Mouse (Mus musculus): ENCODE data around the gene Sec13.
A peak's percentile ranks its signal among the peaks of the same experiment; 100 is the strongest.
"Not testable (repeated sequence)": the region's sequence is repeated elsewhere in the genome, so short reads cannot be mapped to it uniquely, and the experiment has no call there.

Gene Sec13

DNA sequence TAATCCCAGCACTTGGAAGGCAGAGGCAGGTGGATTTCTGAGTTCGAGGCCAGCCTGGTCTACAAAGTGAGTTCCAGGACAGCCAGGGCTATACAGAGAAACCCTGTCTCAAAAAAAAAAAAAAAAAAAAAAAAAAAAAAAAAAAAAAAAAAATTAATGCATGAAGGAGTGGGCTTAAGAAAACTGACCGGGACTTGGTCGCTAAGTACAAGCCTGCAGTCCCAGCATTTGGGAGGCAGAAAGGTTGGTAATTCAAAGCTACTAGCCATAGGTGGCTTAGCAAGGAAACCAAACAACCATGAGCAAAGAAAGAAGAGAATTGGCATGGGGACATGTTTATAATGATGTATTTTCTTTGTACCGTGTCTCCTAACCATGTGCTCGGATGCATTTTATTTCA, 27.2 kb downstream of the Sec13 start:
- ATAC-seq (ENCODE audit: insufficient number of reproducible peaks, low FRiP score, low TSS enrichment), result not testable (repeated sequence)

DNA sequence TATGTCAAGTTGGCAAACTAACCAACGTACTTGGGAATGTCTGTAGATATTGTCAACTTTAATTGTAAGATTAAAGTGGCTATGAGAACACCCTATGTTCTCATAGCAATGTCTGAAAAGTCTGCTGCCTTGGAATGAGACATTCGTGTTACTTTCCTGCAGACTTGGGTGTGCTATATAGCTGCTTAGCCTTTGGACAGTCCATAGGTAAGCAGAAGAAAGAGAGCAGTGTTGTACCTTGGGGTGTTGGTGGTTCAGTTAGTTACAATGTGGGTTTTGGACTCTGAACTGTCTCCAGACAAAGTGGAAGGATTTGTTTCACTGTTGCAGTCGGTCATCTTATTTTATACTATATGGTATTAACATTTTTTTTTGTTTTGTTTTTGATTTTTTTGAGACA, 27.8 kb downstream of the Sec13 start:
- ATAC-seq (ENCODE audit: insufficient number of reproducible peaks, low FRiP score, low TSS enrichment), result no peak

DNA sequence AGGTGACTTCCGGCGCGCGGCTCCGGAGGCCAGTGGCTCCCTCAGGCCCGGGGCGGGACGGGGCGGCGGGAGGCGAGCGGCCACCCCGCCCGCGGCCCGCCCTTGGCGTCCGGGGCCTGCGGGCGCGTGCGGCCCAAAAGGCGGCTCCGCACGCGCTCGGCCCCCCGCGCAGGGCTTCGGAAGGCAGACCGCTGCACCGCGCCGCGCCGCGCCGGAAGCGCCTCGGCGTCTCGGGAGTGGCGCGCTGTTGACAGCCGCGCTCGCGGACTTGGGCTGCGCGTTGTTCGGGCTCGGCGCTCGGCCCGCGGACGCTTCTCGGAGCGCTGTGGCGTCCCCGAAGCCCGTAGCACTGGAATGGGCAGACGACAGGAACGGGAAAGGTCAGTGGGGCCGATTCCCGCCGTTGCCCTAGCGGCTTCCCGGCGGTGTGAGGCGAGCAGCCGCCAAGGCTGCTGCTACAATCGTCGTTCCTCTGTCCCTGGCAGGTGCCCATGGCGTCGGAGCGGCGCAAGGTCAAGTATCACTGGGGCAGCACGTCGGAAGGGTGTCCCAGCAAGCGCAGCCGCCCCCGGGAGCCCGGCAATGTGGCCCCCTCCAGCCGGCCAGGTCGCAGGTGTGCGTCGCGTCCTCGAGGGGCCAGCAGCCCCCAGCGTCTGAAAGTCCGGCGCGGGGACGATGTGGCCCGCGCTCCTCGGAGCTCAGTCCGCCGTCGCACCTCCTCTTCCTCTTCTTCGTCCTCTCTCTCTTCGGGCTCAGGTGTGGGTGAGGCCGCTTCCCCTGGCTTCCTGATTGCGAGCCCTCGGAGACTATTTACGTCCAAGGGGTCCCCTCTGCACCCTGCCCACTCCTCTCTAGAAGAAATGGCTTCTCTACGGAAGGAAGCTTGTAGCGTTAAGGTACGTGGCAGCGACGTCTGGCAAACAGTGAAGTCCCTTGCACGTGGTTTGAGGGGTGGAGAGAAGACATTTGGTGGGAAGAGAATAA, 43.0 kb downstream of the Sec13 start:
- ATAC-seq (ENCODE audit: insufficient number of reproducible peaks, low FRiP score, low TSS enrichment), result peak; percentile 38; the same call in 1 of the 2 replicates

DNA sequence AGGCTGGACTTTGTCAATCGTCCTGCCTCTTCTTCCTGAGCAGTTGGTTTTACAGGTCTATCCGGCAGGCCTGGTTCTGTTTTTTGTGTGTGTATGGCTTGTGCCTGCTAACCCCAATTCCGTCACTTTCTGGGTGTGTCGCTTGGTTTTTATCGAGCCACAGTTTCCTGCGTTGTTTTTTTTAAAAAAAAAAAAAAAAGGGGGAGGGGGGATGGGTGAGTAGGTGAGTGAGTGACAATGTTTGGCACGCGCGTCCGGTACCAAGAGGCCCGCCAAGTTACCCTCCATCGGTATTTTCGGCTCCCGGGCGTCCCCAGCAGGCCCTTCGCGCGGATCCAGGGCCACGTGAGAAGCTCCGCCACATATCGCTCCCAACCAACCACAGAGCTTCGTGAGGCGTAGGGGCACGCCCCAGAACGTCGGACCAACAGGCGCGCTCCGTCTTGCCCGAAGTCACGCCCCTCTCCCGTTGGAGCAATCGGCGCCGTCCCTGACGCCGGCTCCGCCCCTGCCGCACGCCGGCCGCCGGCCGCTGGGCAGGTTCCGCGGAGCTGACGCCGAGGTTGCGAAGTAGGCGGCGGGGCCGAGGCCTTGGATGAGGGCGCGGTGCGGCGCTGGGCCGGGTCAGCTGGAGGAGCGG, 43.8 kb downstream of the Sec13 start, which contains the start of gene Tatdn2:
TSS of gene Tatdn2 (plus strand) at position 469 of the 640 bp plus-strand sequence.
- ATAC-seq (ENCODE audit: insufficient number of reproducible peaks, low FRiP score, low TSS enrichment), result peak; percentile 98

DNA sequence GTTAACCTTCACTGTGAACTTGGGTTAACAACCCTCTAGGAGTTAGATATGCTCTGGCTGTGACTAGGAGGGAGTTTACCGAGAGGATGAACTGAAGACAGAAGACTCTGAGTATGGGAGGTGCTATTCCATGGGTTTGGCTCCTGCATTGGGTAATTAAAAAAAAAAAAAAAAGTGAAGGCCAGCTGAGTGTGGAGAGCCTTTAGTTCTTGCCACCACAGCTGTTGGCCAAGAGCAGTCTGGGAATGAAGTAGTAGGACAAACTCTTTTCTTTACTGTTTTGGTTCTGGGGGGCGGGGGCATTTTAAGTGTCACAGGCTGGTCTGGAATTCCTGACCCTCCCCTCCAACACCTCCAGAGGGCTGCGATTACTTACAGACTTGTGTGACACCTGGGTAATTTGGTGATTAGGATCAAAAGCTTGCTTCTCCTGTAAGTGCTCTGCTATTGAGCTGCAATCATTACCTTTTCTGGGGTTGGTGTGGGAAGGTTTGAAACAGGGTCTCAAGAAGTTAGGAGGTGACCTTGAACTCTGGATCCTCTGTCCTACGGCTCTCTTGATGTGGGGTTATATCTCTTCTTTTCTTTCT, 44.7 kb downstream of the Sec13 start:
- no peak for ATAC-seq (ENCODE audit: insufficient number of reproducible peaks, low FRiP score, low TSS enrichment)

DNA sequence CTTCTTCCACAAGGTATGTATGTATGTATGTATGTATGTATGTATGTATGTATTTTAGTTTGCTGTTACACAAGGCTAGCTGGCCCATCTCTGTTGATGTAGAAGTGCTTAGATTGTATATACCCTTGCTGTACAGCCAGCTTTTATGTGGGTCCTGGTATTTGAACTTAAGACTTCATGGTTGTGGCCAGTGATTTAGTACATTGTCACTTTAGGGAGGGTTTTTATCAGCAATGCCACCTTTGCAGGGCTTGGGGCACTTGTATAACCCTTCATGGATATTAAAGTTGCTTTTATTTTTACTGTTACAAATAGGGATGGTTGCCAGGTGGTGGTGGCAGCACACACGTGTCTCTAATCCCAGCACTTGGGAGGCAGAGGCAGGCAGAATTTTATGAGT, 45.3 kb downstream of the Sec13 start:
- no peak for ATAC-seq (ENCODE audit: insufficient number of reproducible peaks, low FRiP score, low TSS enrichment)

DNA sequence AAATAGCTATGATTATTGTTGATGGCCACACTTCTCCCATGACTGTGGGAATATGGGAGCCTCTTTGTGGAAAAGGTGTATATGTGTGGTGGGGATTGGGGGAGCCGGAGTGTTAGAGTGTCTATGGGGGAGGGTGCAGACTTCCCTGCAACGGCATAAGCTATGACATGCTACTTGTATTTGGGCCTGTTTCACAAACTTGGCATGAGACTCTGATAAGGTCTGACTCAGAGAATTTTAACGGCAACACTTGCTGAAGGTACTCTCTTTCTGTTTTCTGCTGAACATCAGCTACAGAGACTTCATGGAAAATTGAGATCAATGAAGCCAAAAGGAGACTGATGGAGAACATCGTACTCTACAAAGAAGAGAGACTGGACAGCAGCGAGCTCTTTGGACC, 47.2 kb downstream of the Sec13 start:
- no peak for ATAC-seq (ENCODE audit: insufficient number of reproducible peaks, low FRiP score, low TSS enrichment)

DNA sequence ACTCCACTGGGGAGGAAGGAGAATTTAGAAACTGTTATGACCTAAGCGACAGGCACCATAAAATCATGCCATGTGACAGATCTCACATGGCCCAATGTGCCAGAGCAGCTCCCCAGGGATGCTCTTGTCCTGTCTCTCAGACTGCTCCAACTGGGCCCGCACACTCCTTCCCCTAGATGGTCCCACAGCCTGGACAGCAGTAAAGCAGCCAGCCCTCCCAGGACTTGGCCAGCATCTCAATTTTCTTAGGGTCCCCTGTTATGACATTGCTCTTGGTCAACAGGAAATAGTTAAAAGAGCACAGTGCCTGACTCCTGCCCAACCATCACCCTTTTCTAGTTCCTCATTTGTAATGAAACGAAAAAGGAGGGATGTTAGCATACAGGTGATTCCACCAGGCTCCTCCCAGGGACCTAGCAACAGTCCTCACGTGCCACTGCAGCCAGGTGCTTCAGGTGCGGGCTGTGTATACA, 47.8 kb downstream of the Sec13 start:
- no peak for ATAC-seq (ENCODE audit: insufficient number of reproducible peaks, low FRiP score, low TSS enrichment)

DNA sequence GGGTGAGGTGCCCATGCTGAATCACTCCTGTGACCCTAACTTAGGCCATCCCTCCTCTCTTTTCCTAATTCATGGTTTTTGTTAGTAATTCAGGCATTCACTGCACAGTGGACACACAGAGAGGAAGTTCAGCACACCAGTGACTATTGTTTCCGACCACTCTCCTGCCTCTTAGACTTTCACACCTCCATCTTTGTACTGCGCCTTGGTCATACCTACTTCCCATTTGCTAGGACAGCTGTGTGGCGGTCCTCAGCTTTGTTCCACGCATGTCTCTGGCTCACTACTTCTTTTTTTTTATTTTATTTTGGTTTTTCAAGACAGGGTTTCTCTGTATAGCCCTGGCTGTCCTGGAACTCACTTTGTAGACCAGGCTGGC, 49.5 kb downstream of the Sec13 start:
- no peak for ATAC-seq (ENCODE audit: insufficient number of reproducible peaks, low FRiP score, low TSS enrichment)

DNA sequence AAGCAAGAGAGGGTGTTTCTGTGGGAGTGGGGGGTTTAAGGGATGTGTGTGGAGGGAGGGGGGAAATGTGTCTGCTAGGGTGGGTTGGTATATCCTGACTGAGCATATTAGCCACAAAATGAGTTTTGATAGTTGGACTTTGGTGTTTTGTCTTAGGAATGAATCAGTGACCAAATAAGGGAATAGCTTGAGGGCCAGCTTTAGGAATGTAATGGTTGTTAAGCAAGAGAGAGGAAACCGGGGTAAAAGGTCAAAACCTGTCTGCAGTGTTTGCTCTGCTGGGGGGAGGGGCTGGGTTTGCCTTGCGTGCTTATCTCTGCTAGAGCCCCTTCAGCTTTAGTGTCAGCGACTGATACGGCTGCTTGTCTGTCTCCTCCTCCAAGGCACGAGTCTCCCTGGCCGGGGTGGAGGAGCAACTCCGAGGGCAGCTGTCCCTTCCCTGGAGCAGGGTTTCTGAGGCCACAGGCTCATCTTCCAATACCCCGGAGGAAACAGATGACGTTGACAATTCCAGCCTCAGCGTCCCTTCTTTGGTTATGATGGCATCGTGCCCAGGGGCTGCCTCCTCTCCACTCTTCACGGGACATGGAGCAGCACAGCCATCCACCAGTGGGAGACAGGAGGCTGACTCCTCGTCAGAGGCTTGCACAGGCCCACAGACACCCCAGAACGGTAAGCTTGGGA, 50.0 kb downstream of the Sec13 start:
- no peak for ATAC-seq (ENCODE audit: insufficient number of reproducible peaks, low FRiP score, low TSS enrichment)

DNA sequence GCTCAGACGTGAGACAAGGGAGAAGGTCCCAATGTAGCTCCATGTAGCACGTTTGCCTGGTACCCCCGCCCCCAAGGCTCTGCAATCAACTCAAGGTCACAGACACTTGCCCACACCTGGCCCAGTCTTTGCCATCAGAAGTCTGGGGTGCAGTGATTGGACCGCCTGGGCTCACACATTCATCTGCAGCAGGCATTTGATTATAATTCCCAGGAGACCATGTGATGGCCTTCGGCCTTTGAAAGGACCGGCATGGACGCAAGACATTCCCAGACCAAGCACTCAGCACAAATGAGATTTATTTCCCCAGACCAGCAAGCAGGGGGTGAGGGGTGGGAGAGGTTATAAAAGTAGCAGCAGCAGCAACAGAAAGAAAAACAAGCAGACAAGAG, 50.5 kb downstream of the Sec13 start:
- ATAC-seq (ENCODE audit: insufficient number of reproducible peaks, low FRiP score, low TSS enrichment), result no peak

DNA sequence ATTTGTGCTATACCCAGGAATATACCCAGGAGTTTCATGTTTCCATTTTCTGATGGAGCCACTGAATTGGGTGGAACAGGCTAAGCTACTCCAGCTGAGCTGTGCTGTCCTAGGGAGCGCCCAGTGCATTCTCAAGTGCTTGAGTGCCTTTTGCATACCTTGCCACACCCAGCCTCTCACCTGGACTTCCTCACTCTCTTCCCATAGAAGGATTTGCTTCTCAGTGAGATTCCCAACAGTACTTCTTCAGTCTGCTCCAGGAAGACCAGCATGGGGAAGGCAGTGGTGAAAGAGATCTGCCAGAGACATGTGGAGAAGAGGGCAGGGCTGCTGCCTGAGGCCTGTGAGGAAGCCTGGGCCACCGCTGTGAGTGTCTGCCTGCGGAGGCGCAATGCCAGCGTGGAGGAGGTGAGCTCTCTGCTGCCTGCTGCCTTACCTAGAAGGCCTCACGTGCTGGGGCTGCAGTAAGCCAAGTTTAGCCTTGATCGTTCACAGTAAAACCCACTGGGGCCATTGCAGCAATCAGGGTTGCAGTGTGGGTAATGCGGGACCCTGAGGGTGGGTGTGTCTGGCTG, 53.9 kb downstream of the Sec13 start:
- no peak for ATAC-seq (ENCODE audit: insufficient number of reproducible peaks, low FRiP score, low TSS enrichment)

DNA sequence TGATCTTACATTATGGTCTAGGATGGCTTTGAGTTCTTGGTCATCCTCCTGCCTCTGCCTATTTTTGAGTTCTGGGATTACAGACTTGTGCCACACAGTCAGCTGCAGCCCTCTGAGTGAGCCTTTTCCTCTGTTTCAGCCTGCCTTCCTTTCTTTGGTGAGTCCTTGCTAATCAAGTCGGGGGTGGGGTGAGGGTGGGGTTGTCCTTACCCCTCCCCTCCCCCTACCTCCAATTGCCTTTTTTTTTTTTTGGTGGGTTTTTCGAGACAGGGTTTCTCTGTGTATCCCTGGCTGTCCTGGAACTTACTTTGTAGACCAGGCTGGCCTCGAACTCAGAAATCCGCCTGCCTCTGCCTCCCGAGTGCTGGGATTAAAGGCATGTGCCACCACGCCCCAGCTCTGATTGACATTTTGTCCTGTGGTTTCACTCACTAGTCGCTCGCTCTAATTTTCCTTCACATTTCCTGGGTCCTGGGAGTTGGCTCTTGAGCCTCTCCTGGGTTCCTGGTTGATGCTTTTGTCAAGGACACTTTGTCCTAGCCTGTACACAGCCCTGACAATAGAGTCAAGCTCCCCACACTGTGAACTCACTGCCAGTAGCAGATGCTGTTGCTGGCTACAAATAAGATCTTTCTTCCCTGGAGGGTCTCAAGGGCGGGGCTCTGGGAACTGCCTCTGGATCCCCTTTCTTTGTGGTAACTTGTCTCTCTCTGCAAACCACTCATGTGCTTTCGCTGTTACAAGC, 57.3 kb downstream of the Sec13 start:
- no peak for ATAC-seq (ENCODE audit: insufficient number of reproducible peaks, low FRiP score, low TSS enrichment)

DNA sequence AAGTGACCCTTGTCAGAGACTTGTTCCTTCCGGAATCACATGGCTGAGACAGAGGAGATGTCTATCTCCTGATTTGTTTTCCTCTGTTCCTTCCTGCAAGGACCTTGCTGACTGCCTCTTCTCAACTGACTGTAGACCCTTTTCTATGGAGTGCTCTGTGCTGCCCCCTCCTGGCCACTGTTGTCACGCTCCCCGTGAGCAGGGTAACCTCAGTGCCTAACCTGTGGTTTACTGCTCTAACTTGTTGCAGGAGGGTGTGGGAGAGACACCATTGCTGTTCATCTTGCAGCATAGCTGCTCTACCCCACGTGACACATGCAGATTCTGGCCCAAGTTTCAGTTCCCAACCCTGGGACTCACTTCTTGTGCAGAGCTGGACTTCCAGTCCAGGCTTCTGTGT, 59.3 kb downstream of the Sec13 start:
- peak; percentile 64 for ATAC-seq (ENCODE audit: insufficient number of reproducible peaks, low FRiP score, low TSS enrichment)

DNA sequence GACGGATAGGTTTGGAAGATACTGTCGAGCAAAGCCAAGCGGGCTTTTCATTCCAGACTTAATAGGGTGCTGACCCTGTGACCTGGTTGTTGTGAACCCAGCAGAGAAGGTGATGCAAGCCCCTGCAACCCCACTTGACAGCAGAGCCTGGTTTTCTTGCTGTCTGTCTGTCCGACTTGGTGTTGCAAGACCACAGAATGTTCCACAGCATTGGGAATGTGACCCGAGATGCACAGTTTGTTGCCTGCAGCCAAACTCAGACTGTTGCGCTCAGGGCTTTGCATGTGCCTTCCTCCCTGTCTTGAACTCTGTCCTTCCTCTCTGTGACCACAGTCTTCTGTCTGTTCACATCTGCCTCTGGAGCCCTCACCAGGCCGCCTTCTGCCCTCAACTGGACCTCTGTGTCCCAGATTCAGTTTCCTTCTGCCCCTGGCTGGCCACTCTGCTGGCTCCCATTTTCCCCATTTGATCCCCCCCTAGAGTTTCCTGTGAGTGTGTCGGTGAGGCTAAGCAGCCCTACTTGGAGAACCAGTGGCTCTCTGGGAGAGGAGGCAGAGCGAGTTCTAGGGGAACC, 60.5 kb downstream of the Sec13 start:
- no peak for ATAC-seq (ENCODE audit: insufficient number of reproducible peaks, low FRiP score, low TSS enrichment)

DNA sequence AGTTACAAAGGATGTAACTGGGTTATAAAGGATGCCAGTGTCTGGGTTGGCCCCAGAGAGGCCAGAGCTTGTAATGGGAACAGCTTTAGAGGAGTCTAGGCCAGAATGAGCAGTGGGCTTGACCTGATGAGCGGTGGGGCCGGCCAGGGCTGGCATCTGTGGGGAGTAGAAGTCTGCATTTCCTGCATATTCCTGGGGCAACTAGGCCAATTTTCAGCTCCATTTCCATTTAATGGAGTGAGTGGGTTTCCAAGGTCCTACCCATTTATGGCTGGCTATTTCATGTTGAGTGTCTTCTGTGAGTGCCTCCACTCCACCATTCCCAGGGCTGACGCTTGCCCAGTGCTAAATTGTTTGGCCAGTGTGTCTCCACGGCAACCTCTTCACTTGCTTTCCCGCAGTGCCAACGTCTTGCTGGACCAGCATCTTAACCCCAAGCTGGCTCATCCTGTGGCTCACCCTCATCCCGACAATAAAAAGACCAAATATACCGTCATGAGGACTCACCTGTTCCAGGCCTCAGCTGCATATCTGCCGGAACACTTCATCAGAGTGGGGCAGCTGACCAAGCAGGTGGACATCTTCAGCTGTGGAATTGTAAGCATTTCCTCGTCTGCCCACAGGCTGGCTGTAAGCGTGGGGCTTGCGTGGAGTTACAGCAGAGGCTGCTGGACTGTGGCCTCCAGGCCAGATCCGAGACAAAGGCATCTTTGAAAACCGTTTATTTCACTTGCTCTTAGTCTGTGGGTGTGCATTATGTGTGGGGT, 62.1 kb downstream of the Sec13 start:
- no peak for ATAC-seq (ENCODE audit: insufficient number of reproducible peaks, low FRiP score, low TSS enrichment)
